ENCODE assay signal across 12 mouse cellular contexts in the genomic region with DNA sequence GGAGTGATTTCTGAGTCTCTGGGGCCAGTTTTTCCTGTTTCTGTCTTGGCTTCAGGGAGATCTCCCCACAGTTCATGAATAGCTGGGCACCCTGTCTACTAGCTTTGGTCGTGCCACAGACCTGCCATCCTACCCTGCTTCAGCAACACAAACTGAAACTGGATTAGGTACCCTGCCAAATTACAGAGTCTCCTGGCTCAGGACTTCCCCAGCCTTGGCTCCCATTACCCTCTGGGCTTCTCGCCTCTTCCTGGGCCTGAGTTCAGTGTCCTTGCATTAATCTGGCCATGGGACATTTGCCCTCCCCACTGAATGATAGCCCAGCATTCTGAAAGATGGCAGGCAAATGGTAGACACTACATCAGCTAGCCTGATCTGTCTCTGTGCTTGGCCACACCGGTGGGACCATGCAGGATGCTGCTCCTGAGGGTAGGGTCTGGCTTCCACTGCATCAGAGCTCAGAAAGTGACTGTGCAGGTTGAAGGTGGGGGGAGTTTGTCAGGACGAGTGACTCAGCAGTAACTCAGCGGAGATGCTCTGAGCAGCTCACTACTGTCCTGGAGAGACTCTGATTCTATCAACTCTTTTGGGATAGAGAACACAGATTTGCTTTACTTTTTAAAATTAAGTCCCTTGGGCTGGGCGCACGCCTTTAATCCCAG. TPM values are rescaled to one million over a fixed set of nuclear protein-coding genes. Genes with fewer than 3 reads are reported as not detected.
DNase-seq lines count a peak whose midpoint lies in the region; ATAC-seq and TF ChIP-seq lines count a peak whose summit lies in the region.
"Had no signal": no experiment of that assay in that cellular context is flagged by ENCODE, and none has a peak within 500 bp of the region (broad histone marks: within the 10 kb centered on the region; RNA-seq: fewer than 3 reads in every experiment).

No protein-coding gene starts in this region.

- WGBS in forebrain, postnatal 0 days, result 78% methylated on average over 7 of the region's 7 CpGs
- WGBS in forebrain, embryonic 16.5 days, result 82% methylated on average over 7 of the region's 7 CpGs
- WGBS in midbrain, postnatal 0 days, result 81% methylated on average over 7 of the region's 7 CpGs

- H3K36me3 ChIP-seq in forebrain, postnatal 0 days (ENCODE audit: insufficient read depth), result peaks cover 24% of the 10 kb centered on the region
- peaks cover 12% of the 10 kb centered on the region for H3K36me3 ChIP-seq in forebrain, embryonic 16.5 days (ENCODE audit: control insufficient read depth, insufficient read depth)
- H3K36me3 ChIP-seq in megakaryocyte, embryonic 14.5 days (replicated peaks; ENCODE audit: low read length), result peaks cover 51% of the 10 kb centered on the region
- peaks cover 17% of the 10 kb centered on the region for H3K36me3 ChIP-seq in midbrain, postnatal 0 days (ENCODE audit: insufficient read depth, low read length)

- DNase-seq in forebrain, postnatal 0 days, result no peak
- DNase-seq in cerebellum, postnatal 25 days, result peak; percentile 76 to 77
- DNase-seq in midbrain, postnatal 0 days (ENCODE audit: low spot score), result peak; percentile 52
- DNase-seq in ovary, postnatal 14 days (ENCODE audit: low spot score), result no peak
- DNase-seq in kidney, adult 18-20 months, result no peak
- DNase-seq: kidney, postnatal 36 days had no signal

- TF ChIP-seq CTCF in forebrain, postnatal 0 days (IDR thresholded peaks at IDR 0.05; ENCODE audit: low read depth), result no peak
- TF ChIP-seq CTCF in midbrain, postnatal 0 days (IDR thresholded peaks at IDR 0.05), result no peak

- H3K4me2 ChIP-seq in forebrain, postnatal 0 days (ENCODE audit: low read depth), result no peak overlapping the region
- H3K4me2 ChIP-seq in forebrain, embryonic 16.5 days (ENCODE audit: low read length), result no peak overlapping the region
- no peak overlapping the region for H3K4me2 ChIP-seq in midbrain, postnatal 0 days (ENCODE audit: low read depth, low read length, poor library complexity, severe bottlenecking)
- H3K4me2 ChIP-seq: embryonic facial prominence, embryonic 13.5 days; heart, embryonic 15.5 days; lung, embryonic 15.5 days had no signal

- H3K9ac ChIP-seq in forebrain, postnatal 0 days, result no peak overlapping the region
- no peak overlapping the region for H3K9ac ChIP-seq in forebrain, embryonic 16.5 days (replicated peaks; ENCODE audit: low read depth, low read length)
- no peak overlapping the region for H3K9ac ChIP-seq in midbrain, postnatal 0 days (replicated peaks; ENCODE audit: low read length, poor library complexity, severe bottlenecking)
- H3K9ac ChIP-seq: embryonic facial prominence, embryonic 13.5 days; heart, embryonic 15.5 days; lung, embryonic 15.5 days had no signal

- H3K9me3 ChIP-seq in forebrain, postnatal 0 days (ENCODE audit: low read length), result no peaks in the 10 kb centered on the region
- H3K9me3 ChIP-seq in forebrain, embryonic 16.5 days (ENCODE audit: control insufficient read depth, low read length), result no peaks in the 10 kb centered on the region
- no peaks in the 10 kb centered on the region for H3K9me3 ChIP-seq in megakaryocyte, embryonic 14.5 days
- H3K9me3 ChIP-seq in midbrain, postnatal 0 days (ENCODE audit: low read length), result no peaks in the 10 kb centered on the region
- H3K9me3 ChIP-seq: embryonic facial prominence, embryonic 13.5 days; heart, embryonic 15.5 days; lung, embryonic 15.5 days had no signal

- no peaks in the 10 kb centered on the region for H3K4me1 ChIP-seq in forebrain, postnatal 0 days (ENCODE audit: insufficient read depth)
- H3K4me1 ChIP-seq in forebrain, embryonic 16.5 days (replicated peaks; ENCODE audit: control insufficient read depth, insufficient read depth, low read length), result peaks cover 11% of the 10 kb centered on the region
- H3K4me1 ChIP-seq in megakaryocyte, embryonic 14.5 days, result peaks cover 100% of the 10 kb centered on the region
- H3K4me1 ChIP-seq in midbrain, postnatal 0 days (ENCODE audit: insufficient read depth, low read length), result no peaks in the 10 kb centered on the region

- peak; percentile 54 for ATAC-seq in forebrain, postnatal 0 days
- ATAC-seq in forebrain, embryonic 16.5 days, result no peak
- no peak for ATAC-seq in megakaryocyte, adult 5-6 weeks (ENCODE audit: poor library complexity, severe bottlenecking)
- ATAC-seq in midbrain, postnatal 0 days (ENCODE audit: low FRiP score), result no peak

- no peak overlapping the region for H3K27ac ChIP-seq in forebrain, postnatal 0 days (ENCODE audit: low read depth, low read length)
- no peak overlapping the region for H3K27ac ChIP-seq in forebrain, embryonic 16.5 days (ENCODE audit: low read length)
- H3K27ac ChIP-seq in midbrain, postnatal 0 days (ENCODE audit: low read depth, low read length), result no peak overlapping the region
- H3K27ac ChIP-seq: embryonic facial prominence, embryonic 13.5 days; heart, embryonic 15.5 days; lung, embryonic 15.5 days had no signal

- no peak overlapping the region for H3K4me3 ChIP-seq in forebrain, postnatal 0 days (ENCODE audit: low read depth, low read length)
- no peak overlapping the region for H3K4me3 ChIP-seq in forebrain, embryonic 16.5 days (replicated peaks; ENCODE audit: low read length)
- peak overlapping the region; percentile 87 for H3K4me3 ChIP-seq in megakaryocyte, embryonic 14.5 days (replicated peaks)
- no peak overlapping the region for H3K4me3 ChIP-seq in midbrain, postnatal 0 days (ENCODE audit: low read depth, low read length)
- H3K4me3 ChIP-seq: embryonic facial prominence, embryonic 13.5 days; heart, embryonic 15.5 days; lung, embryonic 15.5 days had no signal

- no peaks in the 10 kb centered on the region for H3K27me3 ChIP-seq in forebrain, postnatal 0 days (ENCODE audit: insufficient read depth, low read length)
- no peaks in the 10 kb centered on the region for H3K27me3 ChIP-seq in forebrain, embryonic 16.5 days (replicated peaks; ENCODE audit: control insufficient read depth, insufficient read depth, low read length)
- H3K27me3 ChIP-seq in megakaryocyte, embryonic 14.5 days (replicated peaks), result peaks cover 26% of the 10 kb centered on the region
- H3K27me3 ChIP-seq in midbrain, postnatal 0 days (ENCODE audit: insufficient read depth, low read length), result no peaks in the 10 kb centered on the region
- H3K27me3 ChIP-seq: embryonic facial prominence, embryonic 13.5 days; heart, embryonic 15.5 days; lung, embryonic 15.5 days had no signal

RNA-seq across cellular contexts. Expression of gene Tmcc2, which starts 26.1 kb away (rescaled TPM):
- total RNA-seq in forebrain, postnatal 0 days (2014; rRNA removed), result 104 TPM in 2 replicates
- 37.4 and 41.9 TPM in 2 replicates for polyA plus RNA-seq in forebrain, postnatal 0 days (2015; fragmentation: Nextera tagmentation; extraction: Ambion mirVana)
- polyA plus RNA-seq in forebrain, embryonic 16.5 days (2015; fragmentation: Nextera tagmentation; extraction: Ambion mirVana), result 30.4 and 34.9 TPM in 2 replicates
- polyA plus RNA-seq in megakaryocyte, embryonic 14.5 days (2012; ENCODE audit: insufficient read depth, low replicate concordance), result 26.7 and 30.0 TPM in 2 replicates
- total RNA-seq in megakaryocyte, adult 5-6 weeks (2015), result 4.9 and 6.9 TPM in 2 replicates
- 5.3 and 7.8 TPM in 2 replicates for total RNA-seq in megakaryocyte, adult 5-6 weeks (2017)
- 115 and 152 TPM in 2 replicates for total RNA-seq in midbrain, postnatal 0 days (2014; rRNA removed)
- polyA plus RNA-seq in midbrain, postnatal 0 days (2015; fragmentation: Nextera tagmentation; extraction: Ambion mirVana), result 35.4 and 36.3 TPM in 2 replicates

RNA-seq across cellular contexts. Expression of gene Nuak2, which starts 49.1 kb away (rescaled TPM):
- 4.4 and 4.5 TPM in 2 replicates for total RNA-seq in forebrain, postnatal 0 days (2014; rRNA removed)
- 4.3 and 6.8 TPM in 2 replicates for polyA plus RNA-seq in forebrain, postnatal 0 days (2015; fragmentation: Nextera tagmentation; extraction: Ambion mirVana)
- 13.3 and 13.4 TPM in 2 replicates for polyA plus RNA-seq in forebrain, embryonic 16.5 days (2015; fragmentation: Nextera tagmentation; extraction: Ambion mirVana)
- polyA plus RNA-seq in megakaryocyte, embryonic 14.5 days (2012; ENCODE audit: insufficient read depth, low replicate concordance), result 1.3 and 1.7 TPM in 2 replicates
- total RNA-seq in megakaryocyte, adult 5-6 weeks (2015), result 23.9 and 24.2 TPM in 2 replicates
- 14.3 and 16.7 TPM in 2 replicates for total RNA-seq in megakaryocyte, adult 5-6 weeks (2017)
- total RNA-seq in midbrain, postnatal 0 days (2014; rRNA removed), result 7.0 and 7.1 TPM in 2 replicates
- 9.9 TPM in 2 replicates for polyA plus RNA-seq in midbrain, postnatal 0 days (2015; fragmentation: Nextera tagmentation; extraction: Ambion mirVana)

RNA-seq across cellular contexts. Expression of gene Dstyk, which starts 52.3 kb away (rescaled TPM):
- total RNA-seq in forebrain, postnatal 0 days (2014; rRNA removed), result 18.3 and 18.9 TPM in 2 replicates
- 4.8 and 6.0 TPM in 2 replicates for polyA plus RNA-seq in forebrain, postnatal 0 days (2015; fragmentation: Nextera tagmentation; extraction: Ambion mirVana)
- 12.3 and 13.1 TPM in 2 replicates for polyA plus RNA-seq in forebrain, embryonic 16.5 days (2015; fragmentation: Nextera tagmentation; extraction: Ambion mirVana)
- 0.19 and 0.83 TPM in 2 replicates for polyA plus RNA-seq in megakaryocyte, embryonic 14.5 days (2012; ENCODE audit: insufficient read depth, low replicate concordance)
- 17.2 and 19.5 TPM in 2 replicates for total RNA-seq in megakaryocyte, adult 5-6 weeks (2015)
- total RNA-seq in megakaryocyte, adult 5-6 weeks (2017), result 24.8 and 36.6 TPM in 2 replicates
- total RNA-seq in midbrain, postnatal 0 days (2014; rRNA removed), result 14.6 and 21.2 TPM in 2 replicates
- polyA plus RNA-seq in midbrain, postnatal 0 days (2015; fragmentation: Nextera tagmentation; extraction: Ambion mirVana), result 5.4 and 5.6 TPM in 2 replicates

Comparison
In these comparisons a context has a peak if more than half of its experiments do, and no peak if none do; other contexts are left out.
1. DNase-seq: peak in cerebellum, postnatal 25 days (2 of 2) and midbrain, postnatal 0 days (single experiment); none in forebrain, postnatal 0 days (single experiment), ovary, postnatal 14 days (single experiment) and kidney, adult 18-20 months (single experiment).